Mouse (Mus musculus): ENCODE measurements around the gene Asic2.

GRCm38 (mm10) chr11:81220786-81221185 is 747.5 kb downstream of the Asic2 start:
- TF ChIP-seq POLR2A (IDR thresholded peaks at IDR 0.05; ENCODE audit: extremely low read depth, insufficient read depth, low read length) = no peak
- TF ChIP-seq CTCF (IDR thresholded peaks at IDR 0.05; ENCODE audit: low read depth, low read length) = no peak

Data from liver, adult 2 months (tissue).